Mouse (Mus musculus) C2C12 (cell line): ENCODE data around the gene Alox5.

Experiments used
- CEBPB ChIP-seq: IDR thresholded peaks from one replicate; pipeline ENCODE4 v1.6.1; 2011; ENCODE audit warnings: low read depth, mild to moderate bottlenecking, control low read depth, moderate library complexity
- CTCF ChIP-seq: IDR thresholded peaks from one replicate; pipeline ENCODE4 v1.5.1; 2011; ENCODE audit not compliant: control insufficient read depth, insufficient read depth, insufficient read length
- FOSL1 ChIP-seq: IDR thresholded peaks from one replicate; pipeline ENCODE4 v1.8.0; 2011; ENCODE audit warnings: mild to moderate bottlenecking, low read length; ENCODE audit not compliant: poor library complexity, insufficient read depth, severe bottlenecking
- MAX ChIP-seq: IDR thresholded peaks from one replicate; pipeline ENCODE4 v1.6.1; 2011; ENCODE audit warnings: mild to moderate bottlenecking, control low read depth

DNA sequence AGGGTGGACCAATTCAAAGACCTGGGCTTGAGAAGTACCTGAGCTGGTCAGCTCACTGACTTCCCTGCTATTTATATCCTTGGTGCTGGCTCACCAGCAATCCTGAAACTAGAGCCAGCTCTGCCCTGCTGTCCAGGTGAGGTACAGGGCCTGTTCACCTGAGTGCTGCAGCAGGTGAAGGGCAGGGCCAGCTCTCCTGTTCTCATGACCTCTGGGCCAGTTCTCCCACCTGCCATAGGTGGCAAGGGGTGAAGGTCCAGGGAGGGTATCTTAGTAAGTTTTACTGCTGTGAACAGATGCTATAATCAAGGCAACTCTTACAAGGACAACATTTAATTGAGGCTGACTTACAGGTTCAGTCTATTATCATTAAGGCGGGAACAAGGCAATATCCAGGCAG lies 91.2 kb downstream of the Alox5 start:
- TF ChIP-seq MAX (no peak), CTCF (no peak), FOSL1 (no peak), CEBPB (no peak)
